Mouse (Mus musculus): Measurements from ENCODE around the gene Spata13.

- TF ChIP-seq CTCF (IDR thresholded peaks at IDR 0.05; ENCODE audit: low read depth) (no peak), EP300 (IDR thresholded peaks at IDR 0.05; ENCODE audit: low read depth) (no peak)
Measured at GRCm38 (mm10) chr14:60592822-60593221, 41.0 kb upstream of the Spata13 start.

Measured in heart, postnatal 0 days (tissue).